Mouse (Mus musculus): ENCODE measurements around the gene Abcd3. TPM values are rescaled to one million over a fixed set of nuclear protein-coding genes. Genes with fewer than 3 reads are reported as not detected.
A peak's percentile ranks its signal among the peaks of the same experiment; 100 is the strongest.

Abcd3 gene
- total RNA-seq, 1 experiment from 2014 or later, result 43.3 TPM

GRCm38 (mm10) chr3:121722971-121723844 is 91.9 kb downstream of the Abcd3 start, which contains the start of gene F3:
Gene F3 (plus strand): TSS chr3:121723537.
- peak; percentile 40 to 74; a peak in 3 of 4 replicates for ATAC-seq (replicated peaks in 1 of 2; ENCODE audit: insufficient read depth in 1 of 2, low FRiP score in 2 of 2, low TSS enrichment in 1 of 2, low read depth in 1 of 2, poor library complexity in 2 of 2, severe bottlenecking in 2 of 2)

GRCm38 (mm10) chr3:121721691-121722070 is 93.4 kb downstream of the Abcd3 start:
- peak in 1 of 2 experiments; percentile 7; a peak in 1 of 4 replicates for ATAC-seq (replicated peaks in 1 of 2; ENCODE audit: insufficient read depth in 1 of 2, low FRiP score in 2 of 2, low TSS enrichment in 1 of 2, low read depth in 1 of 2, poor library complexity in 2 of 2, severe bottlenecking in 2 of 2)

- no peak for ATAC-seq (replicated peaks in 1 of 2; ENCODE audit: insufficient read depth in 1 of 2, low FRiP score in 2 of 2, low TSS enrichment in 1 of 2, low read depth in 1 of 2, poor library complexity in 2 of 2, severe bottlenecking in 2 of 2)
Measured at GRCm38 (mm10) chr3:121720801-121721690, 94.1 kb downstream of the Abcd3 start.

GRCm38 (mm10) chr3:121719701-121720100 is 95.4 kb downstream of the Abcd3 start:
- no peak for ATAC-seq (replicated peaks in 1 of 2; ENCODE audit: insufficient read depth in 1 of 2, low FRiP score in 2 of 2, low TSS enrichment in 1 of 2, low read depth in 1 of 2, poor library complexity in 2 of 2, severe bottlenecking in 2 of 2)

GRCm38 (mm10) chr3:121718679-121719078 is 96.4 kb downstream of the Abcd3 start:
- no peak for ATAC-seq (replicated peaks in 1 of 2; ENCODE audit: insufficient read depth in 1 of 2, low FRiP score in 2 of 2, low TSS enrichment in 1 of 2, low read depth in 1 of 2, poor library complexity in 2 of 2, severe bottlenecking in 2 of 2)

- no peak for ATAC-seq (replicated peaks in 1 of 2; ENCODE audit: insufficient read depth in 1 of 2, low FRiP score in 2 of 2, low TSS enrichment in 1 of 2, low read depth in 1 of 2, poor library complexity in 2 of 2, severe bottlenecking in 2 of 2)
Measured at GRCm38 (mm10) chr3:121716480-121716879, 98.6 kb downstream of the Abcd3 start.

- ATAC-seq (replicated peaks in 1 of 2; ENCODE audit: insufficient read depth in 1 of 2, low FRiP score in 2 of 2, low TSS enrichment in 1 of 2, low read depth in 1 of 2, poor library complexity in 2 of 2, severe bottlenecking in 2 of 2), result no peak
Measured at GRCm38 (mm10) chr3:121715741-121716459, 99.2 kb downstream of the Abcd3 start.

GRCm38 (mm10) chr3:121715336-121715735 is 99.8 kb downstream of the Abcd3 start:
- no peak for ATAC-seq (replicated peaks in 1 of 2; ENCODE audit: insufficient read depth in 1 of 2, low FRiP score in 2 of 2, low TSS enrichment in 1 of 2, low read depth in 1 of 2, poor library complexity in 2 of 2, severe bottlenecking in 2 of 2)

- ATAC-seq (replicated peaks in 1 of 2; ENCODE audit: insufficient read depth in 1 of 2, low FRiP score in 2 of 2, low TSS enrichment in 1 of 2, low read depth in 1 of 2, poor library complexity in 2 of 2, severe bottlenecking in 2 of 2), result no peak
Measured at GRCm38 (mm10) chr3:121714461-121714860, 100.6 kb downstream of the Abcd3 start.

GRCm38 (mm10) chr3:121713816-121714215 is 101.3 kb downstream of the Abcd3 start:
- ATAC-seq (replicated peaks in 1 of 2; ENCODE audit: insufficient read depth in 1 of 2, low FRiP score in 2 of 2, low TSS enrichment in 1 of 2, low read depth in 1 of 2, poor library complexity in 2 of 2, severe bottlenecking in 2 of 2), result peak in 1 of 2 experiments; percentile 4; a peak in 1 of 4 replicates

- peak; percentile 17 to 37; a peak in 1 of 4 replicates for ATAC-seq (replicated peaks in 1 of 2; ENCODE audit: insufficient read depth in 1 of 2, low FRiP score in 2 of 2, low TSS enrichment in 1 of 2, low read depth in 1 of 2, poor library complexity in 2 of 2, severe bottlenecking in 2 of 2)
Measured at GRCm38 (mm10) chr3:121713151-121713701, 101.9 kb downstream of the Abcd3 start.

GRCm38 (mm10) chr3:121712222-121712621 is 102.9 kb downstream of the Abcd3 start:
- ATAC-seq (replicated peaks in 1 of 2; ENCODE audit: insufficient read depth in 1 of 2, low FRiP score in 2 of 2, low TSS enrichment in 1 of 2, low read depth in 1 of 2, poor library complexity in 2 of 2, severe bottlenecking in 2 of 2), result no peak

- ATAC-seq (replicated peaks in 1 of 2; ENCODE audit: insufficient read depth in 1 of 2, low FRiP score in 2 of 2, low TSS enrichment in 1 of 2, low read depth in 1 of 2, poor library complexity in 2 of 2, severe bottlenecking in 2 of 2), result no peak
Measured at GRCm38 (mm10) chr3:121710894-121711531, 104.1 kb downstream of the Abcd3 start.

All from hematopoietic stem cell, adult 5-6 weeks (primary cell).